22 mouse cellular contexts compared by ENCODE assay signal in genomic region chr10:102779243-102779642, GRCm38 (mm10).
"Had no signal": no experiment of that assay in that cellular context is flagged by ENCODE, and none has a peak within 500 bp of the region (broad histone marks: within the 10 kb centered on the region; RNA-seq: fewer than 3 reads in every experiment).

No protein-coding gene starts in this region.

- H3K9me3 ChIP-seq: limb, embryonic 10.5 days; limb, embryonic 13.5 days; lung, embryonic 15.5 days; midbrain, embryonic 10.5 days; neural tube, embryonic 13.5 days had no signal

- H3K4me1 ChIP-seq: limb, embryonic 10.5 days; limb, embryonic 13.5 days; lung, embryonic 15.5 days; megakaryocyte, embryonic 14.5 days; midbrain, embryonic 10.5 days; midbrain, embryonic 13.5 days; neural tube, embryonic 13.5 days had no signal

- DNase-seq: kidney, adult 18-20 months; kidney, adult 9 months; kidney, postnatal 14 days; kidney, postnatal 4 days; lung, adult 18-20 months; lung, postnatal 14 days; thymus, adult 2 months; thymus, postnatal 14 days; thymus, postnatal 4 days had no signal

- H3K9ac ChIP-seq: limb, embryonic 13.5 days; lung, embryonic 15.5 days; midbrain, embryonic 13.5 days; neural tube, embryonic 13.5 days had no signal

- ATAC-seq: inflammation-experienced regulatory T-cells, adult 6 months; intestine, embryonic 16.5 days; midbrain, embryonic 13.5 days; midbrain, embryonic 16.5 days had no signal

- H3K36me3 ChIP-seq: limb, embryonic 10.5 days; limb, embryonic 13.5 days; lung, embryonic 15.5 days; midbrain, embryonic 10.5 days; midbrain, embryonic 13.5 days; neural tube, embryonic 13.5 days had no signal

- H3K27ac ChIP-seq: limb, embryonic 10.5 days; limb, embryonic 13.5 days; lung, embryonic 15.5 days; macrophage; midbrain, embryonic 10.5 days; midbrain, embryonic 13.5 days; neural tube, embryonic 13.5 days; stomach, postnatal 0 days had no signal

- H3K27me3 ChIP-seq: limb, embryonic 13.5 days; lung, embryonic 15.5 days; megakaryocyte, embryonic 14.5 days; midbrain, embryonic 13.5 days; neural tube, embryonic 13.5 days had no signal

- H3K4me2 ChIP-seq: limb, embryonic 13.5 days; lung, embryonic 15.5 days; midbrain, embryonic 13.5 days; neural tube, embryonic 13.5 days had no signal

- H3K4me3 ChIP-seq: limb, embryonic 10.5 days; limb, embryonic 13.5 days; lung, embryonic 15.5 days; megakaryocyte, embryonic 14.5 days; midbrain, embryonic 10.5 days; midbrain, embryonic 13.5 days; myocyte; neural tube, embryonic 13.5 days had no signal
